Mouse (Mus musculus): ENCODE measurements around the gene 2300002M23Rik. TPM values are rescaled to one million over a fixed set of nuclear protein-coding genes. Genes with fewer than 3 reads are reported as not detected.
A peak's percentile ranks its signal among the peaks of the same experiment; 100 is the strongest.

The 2300002M23Rik gene
- not detected in 2 replicates for polyA plus RNA-seq (2015; fragmentation: Nextera tagmentation; extraction: Ambion mirVana)

GRCm38 (mm10) chr17:35567150-35567549 is at the start of gene 2300002M23Rik:
Gene 2300002M23Rik, plus strand, starts transcription at chr17:35567450.
- H3K4me1 ChIP-seq (replicated peaks): peaks cover 11% of the 10 kb centered on the region
- H3K36me3 ChIP-seq: no peaks in the 10 kb centered on the region
- no peak for ATAC-seq (ENCODE audit: low FRiP score, low read depth)
- H3K27ac ChIP-seq (replicated peaks): no peak within 1 kb of the TSS
- H3K9ac ChIP-seq: no peak within 1 kb of the TSS
- no peaks in the 10 kb centered on the region for H3K9me3 ChIP-seq
- H3K27me3 ChIP-seq: peaks cover 16% of the 10 kb centered on the region
- H3K4me2 ChIP-seq: no peak within 1 kb of the TSS
- no peak within 1 kb of the TSS for H3K4me3 ChIP-seq
- 55% methylated on average over 3 of the region's 3 CpGs for WGBS

- H3K4me1 ChIP-seq (replicated peaks): peaks cover 20% of the 10 kb centered on the region
- no peak overlapping the region for H3K27ac ChIP-seq (replicated peaks)
- H3K36me3 ChIP-seq: no peaks in the 10 kb centered on the region
- WGBS: 6% methylated on average over 12 of the region's 12 CpGs
- H3K9ac ChIP-seq: peak overlapping the region; percentile 35
- no peaks in the 10 kb centered on the region for H3K9me3 ChIP-seq
- H3K4me3 ChIP-seq: peak overlapping the region; percentile 71
- H3K27me3 ChIP-seq: no peaks in the 10 kb centered on the region
- peak overlapping the region; percentile 64 for H3K4me2 ChIP-seq
- ATAC-seq (ENCODE audit: low FRiP score, low read depth): no peak
These were observed 49.7 kb upstream of the 2300002M23Rik start for GRCm38 (mm10) chr17:35517526-35517925.

- no peaks in the 10 kb centered on the region for H3K36me3 ChIP-seq
These were observed 42.9 kb upstream of the 2300002M23Rik start for GRCm38 (mm10) chr17:35524354-35524753.

GRCm38 (mm10) chr17:35526644-35527043 is 40.6 kb upstream of the 2300002M23Rik start:
- Histone ChIP-seq H3K4me2 (no peak overlapping the region), H3K27me3 (no peaks in the 10 kb centered on the region), H3K9ac (no peak overlapping the region), H3K4me1 (replicated peaks) (peaks cover 7% of the 10 kb centered on the region; the same call in 1 of the 2 replicates), H3K27ac (replicated peaks) (no peak overlapping the region), H3K4me3 (no peak overlapping the region), H3K9me3 (no peaks in the 10 kb centered on the region), H3K36me3 (no peaks in the 10 kb centered on the region)
- WGBS: 78% methylated on average over 8 of the region's 8 CpGs
- no peak for ATAC-seq (ENCODE audit: low FRiP score, low read depth)

More at GRCm38 (mm10) chr17:35524354-35524753, 42.9 kb upstream of the 2300002M23Rik start:
- 76% methylated on average over 9 of the region's 9 CpGs for WGBS
- no peak overlapping the region for H3K9ac ChIP-seq
- no peak overlapping the region for H3K27ac ChIP-seq (replicated peaks)
- H3K4me3 ChIP-seq: no peak overlapping the region
- no peak for ATAC-seq (ENCODE audit: low FRiP score, low read depth)
- H3K4me1 ChIP-seq (replicated peaks): no peaks in the 10 kb centered on the region
- H3K4me2 ChIP-seq: no peak overlapping the region
- H3K27me3 ChIP-seq: no peaks in the 10 kb centered on the region
- no peaks in the 10 kb centered on the region for H3K9me3 ChIP-seq

- Histone ChIP-seq H3K27ac (replicated peaks) (no peak overlapping the region), H3K4me1 (replicated peaks) (peaks cover 7% of the 10 kb centered on the region; the same call in 1 of the 2 replicates), H3K9me3 (no peaks in the 10 kb centered on the region), H3K27me3 (no peaks in the 10 kb centered on the region), H3K9ac (no peak overlapping the region), H3K36me3 (no peaks in the 10 kb centered on the region), H3K4me3 (no peak overlapping the region), H3K4me2 (no peak overlapping the region)
- no peak for ATAC-seq (ENCODE audit: low FRiP score, low read depth)
- WGBS: 19% methylated on average over 3 of the region's 3 CpGs
These were observed 34.9 kb upstream of the 2300002M23Rik start for GRCm38 (mm10) chr17:35532360-35532759.

- Histone ChIP-seq H3K27ac (replicated peaks) (no peak within 1 kb of the TSS), H3K9ac (no peak within 1 kb of the TSS), H3K4me1 (replicated peaks) (peaks cover 7% of the 10 kb centered on the region; the same call in 1 of the 2 replicates), H3K27me3 (no peaks in the 10 kb centered on the region), H3K4me3 (no peak within 1 kb of the TSS), H3K36me3 (no peaks in the 10 kb centered on the region), H3K4me2 (no peak within 1 kb of the TSS), H3K9me3 (no peaks in the 10 kb centered on the region)
- no peak for ATAC-seq (ENCODE audit: low FRiP score, low read depth)
- 59% methylated on average over 7 of the region's 7 CpGs for WGBS
These were observed 34.3 kb upstream of the 2300002M23Rik start, which contains the start of gene Psors1c2 for GRCm38 (mm10) chr17:35532901-35533300. Gene Psors1c2, plus strand, starts transcription at chr17:35533201.

- peak; percentile 71; the same call in 1 of the 2 replicates for ATAC-seq (ENCODE audit: low FRiP score, low read depth)
- no peak overlapping the region for H3K4me2 ChIP-seq
- 14% methylated on average over 6 of the region's 6 CpGs for WGBS
- H3K9ac ChIP-seq: no peak overlapping the region
- no peak overlapping the region for H3K27ac ChIP-seq (replicated peaks)
- no peaks in the 10 kb centered on the region for H3K27me3 ChIP-seq
- H3K9me3 ChIP-seq: no peaks in the 10 kb centered on the region
- H3K4me3 ChIP-seq: no peak overlapping the region
- no peaks in the 10 kb centered on the region for H3K36me3 ChIP-seq
- H3K4me1 ChIP-seq (replicated peaks): peaks cover 7% of the 10 kb centered on the region; the same call in 1 of the 2 replicates
These were observed 32.9 kb upstream of the 2300002M23Rik start for GRCm38 (mm10) chr17:35534343-35534742.

GRCm38 (mm10) chr17:35537421-35537820 is 29.8 kb upstream of the 2300002M23Rik start:
- no peaks in the 10 kb centered on the region for H3K9me3 ChIP-seq
- H3K4me1 ChIP-seq (replicated peaks): no peaks in the 10 kb centered on the region
- H3K4me2 ChIP-seq: no peak overlapping the region
- WGBS: 90% methylated on average over 4 of the region's 4 CpGs
- no peak for ATAC-seq (ENCODE audit: low FRiP score, low read depth)
- no peaks in the 10 kb centered on the region for H3K27me3 ChIP-seq
- no peaks in the 10 kb centered on the region for H3K36me3 ChIP-seq
- no peak overlapping the region for H3K9ac ChIP-seq
- no peak overlapping the region for H3K27ac ChIP-seq (replicated peaks)
- no peak overlapping the region for H3K4me3 ChIP-seq

- Histone ChIP-seq H3K4me2 (no peak overlapping the region), H3K9ac (no peak overlapping the region)
- 89% methylated on average over 1 of the region's 1 CpGs for WGBS
These were observed 28.8 kb upstream of the 2300002M23Rik start for GRCm38 (mm10) chr17:35538476-35538875.

GRCm38 (mm10) chr17:35539540-35539939 is 27.7 kb upstream of the 2300002M23Rik start:
- WGBS: 59% methylated on average over 10 of the region's 10 CpGs
- no peak overlapping the region for H3K27ac ChIP-seq (replicated peaks)
- H3K4me1 ChIP-seq (replicated peaks): peaks cover 13% of the 10 kb centered on the region
- H3K9me3 ChIP-seq: no peaks in the 10 kb centered on the region
- H3K4me3 ChIP-seq: no peak overlapping the region
- no peak for ATAC-seq (ENCODE audit: low FRiP score, low read depth)
- no peaks in the 10 kb centered on the region for H3K27me3 ChIP-seq
- no peaks in the 10 kb centered on the region for H3K36me3 ChIP-seq
- no peak overlapping the region for H3K4me2 ChIP-seq
- no peak overlapping the region for H3K9ac ChIP-seq

More at GRCm38 (mm10) chr17:35538476-35538875, 28.8 kb upstream of the 2300002M23Rik start:
- peaks cover 8% of the 10 kb centered on the region for H3K4me1 ChIP-seq (replicated peaks)
- H3K4me3 ChIP-seq: no peak overlapping the region
- H3K27ac ChIP-seq (replicated peaks): no peak overlapping the region
- ATAC-seq (ENCODE audit: low FRiP score, low read depth): no peak
- no peaks in the 10 kb centered on the region for H3K27me3 ChIP-seq
- no peaks in the 10 kb centered on the region for H3K9me3 ChIP-seq
- H3K36me3 ChIP-seq: no peaks in the 10 kb centered on the region

GRCm38 (mm10) chr17:35542761-35543411 is 24.4 kb upstream of the 2300002M23Rik start:
- Histone ChIP-seq H3K9me3 (no peaks in the 10 kb centered on the region), H3K27ac (replicated peaks) (0 out of 2 replicates have a peak overlapping the region, but pooled peaks have one; percentile 20), H3K27me3 (no peaks in the 10 kb centered on the region), H3K36me3 (no peaks in the 10 kb centered on the region), H3K4me1 (replicated peaks) (peaks cover 13% of the 10 kb centered on the region), H3K9ac (no peak overlapping the region), H3K4me2 (peak overlapping the region; percentile 23), H3K4me3 (no peak overlapping the region)
- 71% methylated on average over 15 of the region's 15 CpGs for WGBS
- no peak for ATAC-seq (ENCODE audit: low FRiP score, low read depth)

- peaks cover 13% of the 10 kb centered on the region for H3K4me1 ChIP-seq (replicated peaks)
- WGBS: 11% methylated on average over 14 of the region's 14 CpGs
- H3K27ac ChIP-seq (replicated peaks): 0 out of 2 replicates have a peak overlapping the region, but pooled peaks have one; percentile 20
These were observed 23.8 kb upstream of the 2300002M23Rik start for GRCm38 (mm10) chr17:35543412-35543861.

More at GRCm38 (mm10) chr17:35543412-35543861, 23.8 kb upstream of the 2300002M23Rik start:
- Histone ChIP-seq H3K4me2 (peak overlapping the region; percentile 23), H3K36me3 (no peaks in the 10 kb centered on the region), H3K4me3 (no peak overlapping the region), H3K9me3 (no peaks in the 10 kb centered on the region), H3K27me3 (no peaks in the 10 kb centered on the region), H3K9ac (no peak overlapping the region)
- ATAC-seq (ENCODE audit: low FRiP score, low read depth): no peak

Data from hindbrain, embryonic 15.5 days (tissue).